Mouse (Mus musculus) kidney, adult 2 months (tissue): Measurements from ENCODE around the gene Cxadr.

ENCODE experiments used
- CTCF ChIP-seq: fragments of 200-500 bp; conservative IDR thresholded peaks from 2 replicates; pipeline ENCODE4 v1.5.1; 2011; ENCODE audit warnings: low read depth, mild to moderate bottlenecking, control low read depth, low read length, moderate library complexity, mixed read lengths; ENCODE audit not compliant: insufficient read depth, insufficient read length
- POLR2A ChIP-seq: fragments of 200-500 bp; IDR thresholded peaks from one replicate; pipeline ENCODE4 v1.6.1; 2011; ENCODE audit warnings: low read depth, low read length, control low read depth

GRCm38 (mm10) chr16:78372786-78373185, 71.5 kb downstream of the Cxadr start:
- no peak for TF ChIP-seq CTCF
- no peak for TF ChIP-seq POLR2A
